Mouse (Mus musculus) kidney, postnatal 14 days (tissue): Measurements from ENCODE around the gene Tcl1b4.

Source experiments
- DNase-seq: peaks from one replicate; pipeline ENCODE4 v3.0.0; 2022; ENCODE audit warnings: mixed read lengths

The Tcl1b4 gene

GRCm38 (mm10) chr12:105253796-105254195 lies 52.0 kb downstream of the Tcl1b4 start:
- no peak for DNase-seq
